Mouse (Mus musculus) limb, embryonic 15.5 days (tissue): Measurements from ENCODE around the gene Chac1. TPM values are rescaled to one million over a fixed set of nuclear protein-coding genes. Genes with fewer than 3 reads are reported as not detected.

Source experiments
- ATAC-seq: fragments of 200-750 bp; cut with Nextera tagmentation; 2 replicates; pipeline ENCODE4 v1.8.0; 2017; ENCODE audit warnings: low read depth, moderate TSS enrichment; ENCODE audit not compliant: insufficient number of reproducible peaks, low FRiP score, low TSS enrichment
- H3K27ac ChIP-seq: fragments of 300-500 bp; sonication (generic); 2 replicates; pipeline ENCODE4 v1.5.1; 2015; ENCODE audit warnings: moderate library complexity, mild to moderate bottlenecking, inconsistent platforms
- H3K27me3 ChIP-seq: fragments of 300-500 bp; sonication (generic); 2 replicates; pipeline ENCODE4 v1.6.1; 2015; ENCODE audit warnings: inconsistent platforms
- H3K36me3 ChIP-seq: fragments of 300-500 bp; sonication (generic); 2 replicates; pipeline ENCODE4 v1.6.1; 2015; ENCODE audit warnings: inconsistent platforms
- H3K4me1 ChIP-seq: fragments of 300-500 bp; sonication (generic); 2 replicates; pipeline ENCODE4 v1.6.1; 2015; ENCODE audit warnings: inconsistent platforms
- H3K4me2 ChIP-seq: fragments of 300-500 bp; sonication (generic); 2 replicates; pipeline ENCODE4 v1.6.1; 2015; ENCODE audit warnings: mild to moderate bottlenecking, inconsistent platforms
- H3K4me3 ChIP-seq: fragments of 300-500 bp; sonication (generic); 2 replicates; pipeline ENCODE4 v1.5.1; 2015; ENCODE audit warnings: mild to moderate bottlenecking, inconsistent platforms
- H3K9ac ChIP-seq: fragments of 300-500 bp; sonication (generic); 2 replicates; pipeline ENCODE4 v1.6.1; 2015; ENCODE audit warnings: inconsistent platforms
- H3K9me3 ChIP-seq: fragments of 300-500 bp; sonication (generic); 2 replicates; pipeline ENCODE4 v1.6.1; 2016; ENCODE audit warnings: inconsistent platforms
- WGBS: fragments of 180-500 bp; shearing (Covaris S2); methylation state at CpG from one replicate; pipeline ENCODE4 v1.1.7; 2015; 5-methylcytosine and 5-hydroxymethylcytosine counted together
- polyA plus RNA-seq: library from polyadenylated mRNA; unstranded; fragments of >200 nt; fragmentation: Nextera tagmentation; extraction: Ambion mirVana; gene quantifications from 2 replicates; pipeline ENCODE4 v1.2.1, GENCODE M21; 2015

Chac1 gene
- polyA plus RNA-seq, 1 experiment from 2014 or later = 1.1 TPM

DNA sequence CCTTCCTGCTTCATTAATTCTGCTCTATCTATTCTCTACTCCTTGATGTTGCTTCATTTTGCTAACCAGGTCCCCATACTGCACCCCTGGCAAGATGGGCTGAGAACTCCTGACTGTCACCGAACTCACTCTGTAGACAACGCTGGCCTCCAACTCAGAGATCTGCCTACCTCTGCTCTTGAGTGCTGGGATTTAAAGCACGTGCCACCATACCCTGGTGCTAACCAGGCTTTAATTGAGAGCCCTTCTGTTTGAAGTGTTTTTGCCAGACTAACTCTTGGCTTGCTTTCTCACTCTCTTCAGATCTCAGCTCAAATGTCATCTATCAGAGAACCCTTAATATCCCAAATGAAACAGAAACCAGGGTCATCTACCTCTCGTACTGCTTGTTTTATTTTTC lies 39.0 kb downstream of the Chac1 start:
- Histone ChIP-seq H3K9me3 (no peaks in the 10 kb centered on the region), H3K36me3 (peaks cover 44% of the 10 kb centered on the region), H3K27ac (no peak overlapping the region), H3K9ac (no peak overlapping the region), H3K27me3 (no peaks in the 10 kb centered on the region), H3K4me1 (no peaks in the 10 kb centered on the region), H3K4me2 (no peak overlapping the region), H3K4me3 (no peak overlapping the region)
- ATAC-seq = no peak
- 92% methylated on average over 4 of the region's 4 CpGs for WGBS

DNA sequence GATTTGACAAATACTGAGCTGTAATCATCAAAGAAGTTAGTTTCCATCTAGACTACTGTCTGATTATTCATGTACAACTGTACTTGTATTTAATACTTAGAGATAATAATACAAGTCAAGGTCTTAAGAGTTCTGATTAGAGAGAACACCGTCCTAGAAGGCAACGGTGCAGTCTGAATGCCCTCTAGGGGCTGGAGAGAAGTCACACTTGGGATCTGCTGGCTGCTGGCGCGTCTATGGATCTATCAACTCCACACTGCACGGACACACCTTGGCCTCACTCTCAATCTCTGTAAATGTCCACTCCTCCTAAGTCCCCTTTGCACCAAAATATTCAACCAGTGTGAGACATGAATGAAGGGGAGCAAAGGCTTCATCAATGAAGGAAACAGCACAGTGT lies 47.2 kb downstream of the Chac1 start:
- 94% methylated on average over 5 of the region's 5 CpGs for WGBS
- Histone ChIP-seq H3K4me1 (no peaks in the 10 kb centered on the region), H3K36me3 (peaks cover 50% of the 10 kb centered on the region), H3K27ac (no peak overlapping the region), H3K4me2 (no peak overlapping the region), H3K4me3 (no peak overlapping the region), H3K27me3 (no peaks in the 10 kb centered on the region), H3K9me3 (no peaks in the 10 kb centered on the region), H3K9ac (no peak overlapping the region)
- ATAC-seq = no peak

DNA sequence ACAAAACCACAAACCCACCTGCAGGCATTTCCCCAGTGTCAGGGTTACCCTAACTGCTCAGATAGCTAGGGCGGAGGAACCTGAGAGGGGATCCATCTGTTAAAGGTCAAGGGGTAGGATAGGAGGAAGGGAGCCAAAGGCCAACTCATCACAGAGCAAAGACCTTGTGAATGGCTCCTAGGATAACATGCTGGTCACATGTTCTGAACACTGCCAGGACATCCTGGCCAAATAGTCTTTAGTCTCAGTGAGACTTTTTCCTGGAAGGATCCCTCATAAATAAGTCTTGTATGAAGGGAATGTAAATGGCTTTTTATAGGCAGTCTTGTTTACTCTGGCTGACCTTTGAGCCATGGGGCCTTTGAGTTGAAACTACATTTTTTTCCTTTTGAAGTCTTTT lies 47.6 kb downstream of the Chac1 start:
- Histone ChIP-seq H3K27me3 (no peaks in the 10 kb centered on the region), H3K9me3 (no peaks in the 10 kb centered on the region), H3K9ac (no peak overlapping the region), H3K27ac (no peak overlapping the region), H3K4me3 (no peak overlapping the region), H3K4me2 (no peak overlapping the region), H3K4me1 (no peaks in the 10 kb centered on the region), H3K36me3 (peaks cover 47% of the 10 kb centered on the region)
- 96% methylated on average over 1 of the region's 1 CpGs for WGBS
- ATAC-seq = no peak

DNA sequence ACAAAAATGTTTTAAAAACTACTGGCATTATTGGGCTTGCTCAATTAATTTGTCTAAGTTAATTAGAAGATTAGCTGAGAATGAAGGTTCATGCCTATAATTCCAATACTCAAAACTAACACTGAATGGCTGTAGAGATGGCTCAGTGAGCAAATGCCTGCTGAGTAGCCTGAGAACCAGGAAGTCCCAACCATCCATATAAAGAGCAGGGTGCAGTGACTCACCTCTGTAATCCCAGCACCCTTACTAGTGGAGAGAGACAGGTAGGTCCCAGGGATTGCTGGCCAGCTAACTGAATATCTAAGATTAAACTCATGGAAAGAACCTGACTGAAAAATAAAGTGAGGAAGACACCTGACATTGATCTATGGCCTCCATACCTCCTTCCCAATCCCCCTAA lies 48.3 kb downstream of the Chac1 start:
- H3K9me3 ChIP-seq = no peaks in the 10 kb centered on the region
- no peak overlapping the region for H3K27ac ChIP-seq
- no peak overlapping the region for H3K4me3 ChIP-seq
- H3K27me3 ChIP-seq = no peaks in the 10 kb centered on the region
- peaks cover 48% of the 10 kb centered on the region for H3K36me3 ChIP-seq
- H3K4me1 ChIP-seq = no peaks in the 10 kb centered on the region
- no peak for ATAC-seq
- no peak overlapping the region for H3K9ac ChIP-seq
- no peak overlapping the region for H3K4me2 ChIP-seq

Other genes with a start within 250 kb of the Chac1 start
- gene Rad51, start 238.4 kb upstream of the Chac1 start, polyA plus RNA-seq = 34.1 and 34.9 TPM in 2 replicates
- gene Rmdn3, start 194.2 kb upstream of the Chac1 start, polyA plus RNA-seq = 43.8 and 45.0 TPM in 2 replicates
- 15.5 and 17.8 TPM in 2 replicates for gene Gchfr, start 183.5 kb upstream of the Chac1 start, polyA plus RNA-seq
- gene Gm14137, start 176.7 kb upstream of the Chac1 start, polyA plus RNA-seq = 4.7 and 5.3 TPM in 2 replicates
- 52.7 and 57.9 TPM in 2 replicates for gene Zfyve19, start 142.6 kb upstream of the Chac1 start, polyA plus RNA-seq
- 18.5 and 23.1 TPM in 2 replicates for gene Dnajc17, start 142.4 kb upstream of the Chac1 start, polyA plus RNA-seq
- 0.24 TPM in 1 of 2 replicates, not detected in the other for gene Ppp1r14d, start 121.3 kb upstream of the Chac1 start, polyA plus RNA-seq
- 27.6 and 30.9 TPM in 2 replicates for gene Spint1, start 113.9 kb upstream of the Chac1 start, polyA plus RNA-seq
- 36.8 and 38.6 TPM in 2 replicates for gene Rhov, start 80.0 kb upstream of the Chac1 start, polyA plus RNA-seq
- 17.6 and 19.5 TPM in 2 replicates for gene Vps18, start 62.5 kb upstream of the Chac1 start, polyA plus RNA-seq
- 6.7 and 7.3 TPM in 2 replicates for gene Dll4, start 25.4 kb upstream of the Chac1 start, polyA plus RNA-seq
- gene Ino80, start 126.5 kb downstream of the Chac1 start, polyA plus RNA-seq = 3.5 and 4.0 TPM in 2 replicates
- 0.14 and 0.51 TPM in 2 replicates for gene Exd1, start 196.4 kb downstream of the Chac1 start, polyA plus RNA-seq
- 61.9 and 64.3 TPM in 2 replicates for gene Chp1, start 196.5 kb downstream of the Chac1 start, polyA plus RNA-seq